Mouse (Mus musculus) gastrocnemius, postnatal 36 days (tissue): ENCODE measurements at regions not wholly inside any gene's neighbourhood (a gene's known extent, or its start where the extent isn't known, plus 50 kb on each side); places are given as distances from the start of the nearest gene placed in this dataset.

ENCODE experiments used
- DNase-seq, 2 experiments: peaks; one replicate each; pipeline ENCODE4 v3.0.0; 2022
- intact Hi-C: fragments of 180-260 bp; cut with DNase I; formaldehyde crosslinking; loops from one replicate; pipeline ENCODE4 v1.15.1; 2025

DNA sequence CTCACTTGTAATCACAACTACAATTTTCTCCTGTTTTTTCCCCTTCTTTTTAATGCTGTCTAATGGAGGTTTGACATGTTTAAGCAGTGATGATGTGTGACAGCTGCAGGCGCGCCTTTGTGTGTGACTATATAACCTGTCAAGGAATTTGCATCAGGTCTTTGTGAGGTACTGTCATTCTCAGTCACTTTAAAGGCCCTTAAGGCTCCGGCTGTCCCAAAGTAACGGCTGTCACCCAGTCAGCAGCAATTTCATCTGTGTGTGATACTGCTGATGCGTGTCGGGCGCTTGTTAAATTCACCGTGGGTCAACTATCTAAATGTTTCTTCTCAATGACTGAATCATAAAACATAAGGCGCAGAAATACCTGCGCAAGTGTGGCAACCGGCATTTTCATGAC, 350.2 kb downstream of the Nup35 start:
- no peak for DNase-seq
- intact Hi-C loops, result no loop called here

DNA sequence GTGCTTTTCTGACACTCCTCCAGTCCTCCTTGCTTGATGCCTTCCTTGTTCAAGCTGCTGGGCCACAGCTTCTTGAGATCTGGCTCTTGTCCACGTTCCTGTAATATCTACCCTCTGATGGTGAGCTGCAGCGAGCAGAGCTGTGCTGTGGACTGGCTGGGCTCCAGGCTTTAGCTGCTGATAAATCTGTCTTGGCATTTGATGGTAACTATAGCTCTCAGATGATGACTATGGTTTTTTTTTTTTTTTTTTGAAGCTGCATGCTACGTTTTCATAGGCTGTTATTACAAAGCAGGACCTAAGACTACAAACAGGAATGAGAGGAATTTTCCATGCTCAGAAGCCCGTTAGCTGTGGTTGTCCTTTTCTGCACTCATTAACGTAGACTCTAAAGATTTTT, 352.3 kb downstream of the Nup35 start:
- DNase-seq, result no peak
- intact Hi-C loops, result no loop called here

GRCm38 (mm10) chr2:80973217-80973616, 356.2 kb downstream of the Nup35 start:
- no peak for DNase-seq
- intact Hi-C loops, result no loop called here

DNA sequence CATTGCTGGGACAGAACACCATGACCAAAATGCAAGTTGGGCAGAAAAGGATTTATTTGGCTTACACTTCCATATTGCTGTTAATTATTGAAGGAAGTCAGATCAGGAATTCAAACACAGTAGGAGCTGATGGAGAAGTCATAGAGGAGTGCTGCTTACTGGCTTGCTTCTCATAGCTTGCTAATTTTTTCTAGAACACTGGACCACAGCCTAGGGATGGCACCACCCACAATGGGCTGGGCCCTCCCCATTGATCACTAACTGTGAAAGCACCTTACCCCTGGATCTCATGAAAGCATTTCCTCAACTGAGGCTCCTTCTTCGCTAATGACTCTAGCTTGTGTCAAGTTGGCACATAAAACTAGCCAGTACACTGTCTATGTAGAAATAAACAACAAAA, 381.3 kb downstream of the Nup35 start:
- intact Hi-C loops, result no loop called here
- no peak for DNase-seq

DNA sequence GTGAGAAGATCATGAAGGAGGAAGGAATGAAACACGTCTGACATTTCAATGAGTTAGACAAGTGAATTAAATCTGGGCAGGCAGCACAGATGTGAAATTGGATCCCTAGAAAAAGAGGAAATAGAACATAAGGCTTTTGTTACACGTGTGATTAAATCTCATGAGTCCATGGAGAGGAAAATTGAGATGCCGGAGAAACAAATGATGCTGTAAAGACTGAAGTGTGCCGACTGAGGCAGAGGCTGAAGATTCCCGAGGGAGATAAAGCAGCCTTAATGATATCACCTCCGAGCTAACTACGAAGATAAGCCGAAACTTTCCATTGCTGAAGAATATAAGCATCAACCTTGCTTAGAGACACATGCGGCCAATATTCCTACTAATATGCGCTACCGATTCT, 390.0 kb downstream of the Nup35 start:
- intact Hi-C loops, result no loop called here
- no peak for DNase-seq

GRCm38 (mm10) chr2:81023620-81024019, 406.6 kb downstream of the Nup35 start:
- no peak for DNase-seq
- intact Hi-C loops, result no loop called here
